Mouse (Mus musculus) megakaryocyte-erythroid progenitor cell, adult 5-6 weeks (primary cell): Measurements from ENCODE around the gene Kcna6. TPM values are rescaled to one million over a fixed set of nuclear protein-coding genes. Genes with fewer than 3 reads are reported as not detected.

Source experiments
- ATAC-seq: replicated peaks from 2 replicates; pipeline ENCODE4 v1.8.0; 2016; ENCODE audit warnings: mild to moderate bottlenecking, inconsistent platforms; ENCODE audit not compliant: severe bottlenecking, poor library complexity, low FRiP score, low TSS enrichment
- total RNA-seq, 2 experiments: library from RNA; stranded (forward) in 1 of 2; stranded (reverse) in 1 of 2; fragments of 200-1000, 215-1000 nt in 1 of 2; fragments of >200 nt in 1 of 2; fragmentation: Nextera tagmentation in 1 of 2; gene quantifications; 2 replicates each; pipeline ENCODE4 v1.2.3; 2014 to 2017

The Kcna6 gene
- total RNA-seq (2014; fragmentation: Nextera tagmentation): not detected in 2 replicates
- not detected in 2 replicates for total RNA-seq (2017)

GRCm38 (mm10) chr6:126740211-126741142, at the start of gene Kcna6:
Gene Kcna6, minus strand, starts transcription at chr6:126740674.
- ATAC-seq: no peak

- ATAC-seq: no peak
Observed at GRCm38 (mm10) chr6:126788863-126789262, 48.4 kb upstream of the Kcna6 start.

GRCm38 (mm10) chr6:126784206-126784605, 43.7 kb upstream of the Kcna6 start:
- ATAC-seq: no peak

- no peak for ATAC-seq
Observed at GRCm38 (mm10) chr6:126783651-126784066, 43.2 kb upstream of the Kcna6 start.

GRCm38 (mm10) chr6:126783056-126783455, 42.6 kb upstream of the Kcna6 start:
- ATAC-seq: no peak

- no peak for ATAC-seq
Observed at GRCm38 (mm10) chr6:126777889-126778288, 37.4 kb upstream of the Kcna6 start.

GRCm38 (mm10) chr6:126773873-126774272, 33.4 kb upstream of the Kcna6 start:
- no peak for ATAC-seq

GRCm38 (mm10) chr6:126772326-126772725, 31.9 kb upstream of the Kcna6 start:
- ATAC-seq: no peak

GRCm38 (mm10) chr6:126770146-126770731, 29.8 kb upstream of the Kcna6 start:
- ATAC-seq: no peak

GRCm38 (mm10) chr6:126768957-126769665, 28.6 kb upstream of the Kcna6 start:
- ATAC-seq: no peak

GRCm38 (mm10) chr6:126767610-126768532, 27.4 kb upstream of the Kcna6 start:
- no peak for ATAC-seq

GRCm38 (mm10) chr6:126766552-126766951, 26.1 kb upstream of the Kcna6 start:
- ATAC-seq: no peak

- no peak for ATAC-seq
Observed at GRCm38 (mm10) chr6:126764563-126765091, 24.2 kb upstream of the Kcna6 start.

GRCm38 (mm10) chr6:126761362-126761761, 20.9 kb upstream of the Kcna6 start:
- no peak for ATAC-seq

GRCm38 (mm10) chr6:126755729-126756411, 15.4 kb upstream of the Kcna6 start:
- no peak for ATAC-seq

GRCm38 (mm10) chr6:126752520-126752919, 12.0 kb upstream of the Kcna6 start:
- ATAC-seq: no peak

- ATAC-seq: no peak
Observed at GRCm38 (mm10) chr6:126745888-126746287, 5.4 kb upstream of the Kcna6 start.

- ATAC-seq: no peak
Observed at GRCm38 (mm10) chr6:126742610-126743009, 2.1 kb upstream of the Kcna6 start.
